26 mouse cellular contexts compared by ENCODE assay signal in the genomic region with DNA sequence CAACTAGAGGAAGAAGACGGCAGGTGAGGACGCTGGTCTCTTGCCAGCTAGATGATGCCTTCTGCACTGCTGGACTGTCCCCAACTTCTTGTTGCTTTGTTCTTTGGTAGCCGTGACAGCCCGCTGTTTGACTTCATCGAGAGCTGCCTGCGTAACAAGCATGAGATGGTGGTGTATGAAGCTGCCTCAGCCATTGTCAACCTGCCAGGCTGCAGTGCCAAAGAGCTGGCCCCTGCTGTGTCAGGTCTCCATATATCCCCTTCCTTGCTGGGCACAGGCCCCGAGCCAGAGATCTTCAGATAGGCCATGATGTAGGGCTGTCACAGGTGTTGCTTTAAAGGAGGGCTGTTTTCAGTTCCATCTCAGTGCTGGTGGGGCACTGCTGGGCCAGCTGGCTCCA. TPM values are rescaled to one million over a fixed set of nuclear protein-coding genes. Genes with fewer than 3 reads are reported as not detected.
DNase-seq lines count a peak whose midpoint lies in the region; ATAC-seq and TF ChIP-seq lines count a peak whose summit lies in the region.
"Had no signal": no experiment of that assay in that cellular context is flagged by ENCODE, and none has a peak within 500 bp of the region (broad histone marks: within the 10 kb centered on the region; RNA-seq: fewer than 3 reads in every experiment).

No protein-coding gene starts in this region.

- no peaks in the 10 kb centered on the region for H3K9me3 ChIP-seq in midbrain, postnatal 0 days (ENCODE audit: low read length)
- H3K9me3 ChIP-seq in midbrain, embryonic 10.5 days (replicated peaks) = no peaks in the 10 kb centered on the region
- no peaks in the 10 kb centered on the region for H3K9me3 ChIP-seq in heart, embryonic 10.5 days
- H3K9me3 ChIP-seq in forebrain, embryonic 15.5 days = no peaks in the 10 kb centered on the region
- H3K9me3 ChIP-seq: hindbrain, embryonic 10.5 days; kidney, embryonic 15.5 days; liver, embryonic 12.5 days; midbrain, embryonic 15.5 days had no signal

- no peaks in the 10 kb centered on the region for H3K27me3 ChIP-seq in midbrain, postnatal 0 days (ENCODE audit: insufficient read depth, low read length)
- no peaks in the 10 kb centered on the region for H3K27me3 ChIP-seq in midbrain, embryonic 10.5 days (ENCODE audit: low read depth, poor library complexity, severe bottlenecking)
- H3K27me3 ChIP-seq in heart, embryonic 10.5 days (ENCODE audit: insufficient read depth, poor library complexity, severe bottlenecking) = no peaks in the 10 kb centered on the region
- H3K27me3 ChIP-seq in forebrain, embryonic 15.5 days = no peaks in the 10 kb centered on the region
- H3K27me3 ChIP-seq: kidney, embryonic 15.5 days; liver, embryonic 12.5 days; midbrain, embryonic 15.5 days had no signal

- peaks cover 81% of the 10 kb centered on the region for H3K36me3 ChIP-seq in midbrain, postnatal 0 days (ENCODE audit: insufficient read depth, low read length)
- peaks cover 98% of the 10 kb centered on the region for H3K36me3 ChIP-seq in midbrain, embryonic 10.5 days
- H3K36me3 ChIP-seq in heart, embryonic 10.5 days = peaks cover 100% of the 10 kb centered on the region
- H3K36me3 ChIP-seq in forebrain, embryonic 15.5 days = peaks cover 92% of the 10 kb centered on the region

- H3K4me1 ChIP-seq in midbrain, postnatal 0 days (ENCODE audit: insufficient read depth, low read length) = no peaks in the 10 kb centered on the region; the same call in 1 of the 2 replicates
- H3K4me1 ChIP-seq in midbrain, embryonic 10.5 days = peaks cover 2% of the 10 kb centered on the region
- H3K4me1 ChIP-seq in heart, embryonic 10.5 days = peaks cover 1% of the 10 kb centered on the region
- peaks cover 1% of the 10 kb centered on the region for H3K4me1 ChIP-seq in forebrain, embryonic 15.5 days

- DNase-seq in midbrain, postnatal 0 days (ENCODE audit: low spot score) = peak; percentile 64
- no peak for DNase-seq in midbrain, embryonic 10.5 days (ENCODE audit: low spot score)
- peak; percentile 75 to 77 for DNase-seq in cerebellum, adult 18-20 months
- DNase-seq in cerebellum, postnatal 10 days = peak; percentile 87 to 90
- no peak for DNase-seq in heart, embryonic 10.5 days (ENCODE audit: low spot score)
- no peak for DNase-seq in heart, adult 8-10 months (ENCODE audit: low spot score)
- DNase-seq: adrenal gland, postnatal 10 days; forebrain, postnatal 0 days; heart, adult 2 months; heart, postnatal 14 days; kidney, postnatal 36 days; lung, adult 18-20 months; lung, postnatal 10 days; right cerebral cortex, adult 18-20 months; spleen, adult 18-20 months; thymus, postnatal 14 days had no signal

- WGBS in midbrain, postnatal 0 days = 77% methylated on average over 7 of the region's 7 CpGs
- 94% methylated on average over 7 of the region's 7 CpGs for WGBS in midbrain, embryonic 10.5 days
- WGBS in heart, embryonic 10.5 days = 89% methylated on average over 7 of the region's 7 CpGs
- 92% methylated on average over 7 of the region's 7 CpGs for WGBS in forebrain, embryonic 15.5 days

- no peak for ATAC-seq in midbrain, postnatal 0 days (ENCODE audit: low FRiP score)
- no peak for ATAC-seq in forebrain, embryonic 15.5 days (replicated peaks)
- ATAC-seq: activated CD4-positive, CD25-positive, alpha-beta regulatory T cell, adult 4 months; forebrain, postnatal 0 days; intestine, postnatal 0 days; liver, embryonic 12.5 days; midbrain, embryonic 15.5 days had no signal

- H3K4me2 ChIP-seq in midbrain, postnatal 0 days (ENCODE audit: low read depth, low read length, poor library complexity, severe bottlenecking) = no peak overlapping the region
- H3K4me2 ChIP-seq in forebrain, embryonic 15.5 days (replicated peaks) = no peak overlapping the region
- H3K4me2 ChIP-seq: kidney, embryonic 15.5 days; liver, embryonic 12.5 days; midbrain, embryonic 15.5 days had no signal

- H3K9ac ChIP-seq in midbrain, postnatal 0 days (replicated peaks; ENCODE audit: low read length, poor library complexity, severe bottlenecking) = no peak overlapping the region
- no peak overlapping the region for H3K9ac ChIP-seq in forebrain, embryonic 15.5 days (replicated peaks)
- H3K9ac ChIP-seq: forebrain, postnatal 0 days; kidney, embryonic 15.5 days; liver, embryonic 12.5 days; midbrain, embryonic 15.5 days had no signal

- no peak for TF ChIP-seq CTCF in midbrain, postnatal 0 days (IDR thresholded peaks at IDR 0.05)

- H3K4me3 ChIP-seq in midbrain, postnatal 0 days (ENCODE audit: low read depth, low read length) = no peak overlapping the region
- no peak overlapping the region for H3K4me3 ChIP-seq in midbrain, embryonic 10.5 days
- no peak overlapping the region for H3K4me3 ChIP-seq in heart, embryonic 10.5 days
- no peak overlapping the region for H3K4me3 ChIP-seq in forebrain, embryonic 15.5 days
- H3K4me3 ChIP-seq: erythroblast, embryonic 14.5 days; heart, adult 2 months; hindbrain, embryonic 10.5 days; kidney, embryonic 15.5 days; layer of hippocampus, adult 2 months; left cerebral cortex, adult 2 months; liver, embryonic 12.5 days; midbrain, embryonic 15.5 days had no signal

- H3K27ac ChIP-seq in midbrain, postnatal 0 days (ENCODE audit: low read depth, low read length) = no peak overlapping the region
- H3K27ac ChIP-seq in midbrain, embryonic 10.5 days (replicated peaks) = no peak overlapping the region
- no peak overlapping the region for H3K27ac ChIP-seq in heart, embryonic 10.5 days
- H3K27ac ChIP-seq in forebrain, embryonic 15.5 days (replicated peaks) = no peak overlapping the region
- H3K27ac ChIP-seq: heart, adult 2 months; hindbrain, embryonic 10.5 days; kidney, embryonic 15.5 days; layer of hippocampus, adult 2 months; left cerebral cortex, adult 2 months; liver, embryonic 12.5 days; midbrain, embryonic 15.5 days had no signal

RNA-seq across cellular contexts. Expression of gene Copg1, which starts 6.3 kb away (rescaled TPM):
- 202 and 226 TPM in 2 replicates for total RNA-seq in midbrain, postnatal 0 days (2014; rRNA removed)
- 191 and 216 TPM in 2 replicates for polyA plus RNA-seq in midbrain, postnatal 0 days (2015; fragmentation: Nextera tagmentation; extraction: Ambion mirVana)
- 150 and 157 TPM in 2 replicates for polyA plus RNA-seq in midbrain, embryonic 10.5 days (2016; fragmentation: Nextera tagmentation; extraction: Ambion mirVana)
- polyA plus RNA-seq in heart, embryonic 10.5 days (2016; fragmentation: Nextera tagmentation; extraction: Ambion mirVana) = 173 and 179 TPM in 2 replicates
- 10 to 100 TPM; 38.3 to 41.1 (median 40.0) TPM for total RNA-seq in heart, adult 8-10 months (2022)
- 159 and 164 TPM in 2 replicates for polyA plus RNA-seq in forebrain, embryonic 15.5 days (2015; fragmentation: Nextera tagmentation; extraction: Ambion mirVana)

RNA-seq across cellular contexts. Expression of gene Hmces, which starts 19.8 kb away (rescaled TPM):
- 30.7 and 33.0 TPM in 2 replicates for total RNA-seq in midbrain, postnatal 0 days (2014; rRNA removed)
- polyA plus RNA-seq in midbrain, postnatal 0 days (2015; fragmentation: Nextera tagmentation; extraction: Ambion mirVana) = 34.6 and 35.5 TPM in 2 replicates
- polyA plus RNA-seq in midbrain, embryonic 10.5 days (2016; fragmentation: Nextera tagmentation; extraction: Ambion mirVana) = 53.8 and 56.8 TPM in 2 replicates
- 34.8 and 44.5 TPM in 2 replicates for polyA plus RNA-seq in heart, embryonic 10.5 days (2016; fragmentation: Nextera tagmentation; extraction: Ambion mirVana)
- total RNA-seq in heart, adult 8-10 months (2022) = 1 to 10 TPM; 7.8 to 9.4 (median 9.1) TPM
- polyA plus RNA-seq in forebrain, embryonic 15.5 days (2015; fragmentation: Nextera tagmentation; extraction: Ambion mirVana) = 58.5 and 60.2 TPM in 2 replicates

RNA-seq across cellular contexts. Expression of gene Cnbp, which starts 43.0 kb away (rescaled TPM):
- 178 and 197 TPM in 2 replicates for total RNA-seq in midbrain, postnatal 0 days (2014; rRNA removed)
- polyA plus RNA-seq in midbrain, postnatal 0 days (2015; fragmentation: Nextera tagmentation; extraction: Ambion mirVana) = 550 and 577 TPM in 2 replicates
- polyA plus RNA-seq in midbrain, embryonic 10.5 days (2016; fragmentation: Nextera tagmentation; extraction: Ambion mirVana) = 1,252 and 1,396 TPM in 2 replicates
- polyA plus RNA-seq in heart, embryonic 10.5 days (2016; fragmentation: Nextera tagmentation; extraction: Ambion mirVana) = 999 and 1,260 TPM in 2 replicates
- total RNA-seq in heart, adult 8-10 months (2022) = 100 to 1,000 TPM; 315 to 376 (median 329) TPM
- polyA plus RNA-seq in forebrain, embryonic 15.5 days (2015; fragmentation: Nextera tagmentation; extraction: Ambion mirVana) = 741 and 747 TPM in 2 replicates

RNA-seq across cellular contexts. Expression of gene Isy1, which starts 55.3 kb away (rescaled TPM):
- total RNA-seq in midbrain, postnatal 0 days (2014; rRNA removed) = 21.7 and 22.5 TPM in 2 replicates
- polyA plus RNA-seq in midbrain, postnatal 0 days (2015; fragmentation: Nextera tagmentation; extraction: Ambion mirVana) = 20.7 and 25.9 TPM in 2 replicates
- 62.4 and 69.1 TPM in 2 replicates for polyA plus RNA-seq in midbrain, embryonic 10.5 days (2016; fragmentation: Nextera tagmentation; extraction: Ambion mirVana)
- 31.6 and 44.0 TPM in 2 replicates for polyA plus RNA-seq in heart, embryonic 10.5 days (2016; fragmentation: Nextera tagmentation; extraction: Ambion mirVana)
- total RNA-seq in heart, adult 8-10 months (2022) = 10 to 100 TPM; 18.4 to 28.1 (median 20.6) TPM
- 37.8 and 38.7 TPM in 2 replicates for polyA plus RNA-seq in forebrain, embryonic 15.5 days (2015; fragmentation: Nextera tagmentation; extraction: Ambion mirVana)

RNA-seq across cellular contexts. Expression of gene Gm45140, which starts 58.3 kb away (rescaled TPM):
- 5.4 TPM in 1 of 2 replicates, not detected in the other for total RNA-seq in midbrain, postnatal 0 days (2014; rRNA removed)
- polyA plus RNA-seq in midbrain, postnatal 0 days (2015; fragmentation: Nextera tagmentation; extraction: Ambion mirVana) = 1.2 and 1.8 TPM in 2 replicates
- 2.7 and 4.4 TPM in 2 replicates for polyA plus RNA-seq in midbrain, embryonic 10.5 days (2016; fragmentation: Nextera tagmentation; extraction: Ambion mirVana)
- 2.3 and 2.5 TPM in 2 replicates for polyA plus RNA-seq in heart, embryonic 10.5 days (2016; fragmentation: Nextera tagmentation; extraction: Ambion mirVana)
- 1 to 10 TPM in 1 of 4 experiments, under 1 TPM in 1, not detected in 2; 0.24 to 1.9 TPM for total RNA-seq in heart, adult 8-10 months (2022)
- polyA plus RNA-seq in forebrain, embryonic 15.5 days (2015; fragmentation: Nextera tagmentation; extraction: Ambion mirVana) = 3.6 and 3.7 TPM in 2 replicates

Comparison
In these comparisons a context has a peak if more than half of its experiments do, and no peak if none do; other contexts are left out.
1. DNase-seq: peak in midbrain, postnatal 0 days (single experiment), cerebellum, adult 18-20 months (2 of 2) and cerebellum, postnatal 10 days (2 of 2); none in midbrain, embryonic 10.5 days (single experiment), heart, embryonic 10.5 days (single experiment) and heart, adult 8-10 months (single experiment).